ENCODE assay signal across 27 mouse cellular contexts in genomic region chr12:112630796-112631195, GRCm38 (mm10). TPM values are rescaled to one million over a fixed set of nuclear protein-coding genes. Genes with fewer than 3 reads are reported as not detected.
A peak's percentile ranks its signal among the peaks of the same experiment; 100 is the strongest.
DNase-seq lines count a peak whose midpoint lies in the region; ATAC-seq and TF ChIP-seq lines count a peak whose summit lies in the region.
"Had no signal": no experiment of that assay in that cellular context is flagged by ENCODE, and none has a peak within 500 bp of the region (broad histone marks: within the 10 kb centered on the region; RNA-seq: fewer than 3 reads in every experiment).

No protein-coding gene starts in this region.

- no peaks in the 10 kb centered on the region for H3K9me3 ChIP-seq in liver, embryonic 16.5 days (replicated peaks; ENCODE audit: control insufficient read depth, low read length)
- H3K9me3 ChIP-seq: embryonic facial prominence, embryonic 10.5 days; embryonic facial prominence, embryonic 13.5 days; forebrain, embryonic 12.5 days; forebrain, embryonic 15.5 days; hindbrain, embryonic 10.5 days; hindbrain, embryonic 13.5 days had no signal

- no peaks in the 10 kb centered on the region for H3K36me3 ChIP-seq in liver, embryonic 16.5 days (ENCODE audit: control insufficient read depth, insufficient read depth)
- H3K36me3 ChIP-seq: embryonic facial prominence, embryonic 10.5 days; embryonic facial prominence, embryonic 13.5 days; forebrain, embryonic 12.5 days; forebrain, embryonic 15.5 days; hindbrain, embryonic 10.5 days; hindbrain, embryonic 13.5 days had no signal

- DNase-seq in gastrocnemius, adult 2 months = no peak
- no peak for DNase-seq in gastrocnemius, postnatal 36 days
- DNase-seq in liver = no peak
- no peak for DNase-seq in heart, postnatal 36 days
- DNase-seq in thymus, postnatal 36 days = no peak
- DNase-seq in adrenal gland, postnatal 36 days = no peak
- DNase-seq: adrenal gland, adult 2 months; adrenal gland, postnatal 14 days; cerebellum, adult 11-12 months; cerebellum, adult 8-10 months; cerebellum, postnatal 10 days; cerebellum, postnatal 36 days; embryo, embryonic 11 days; gastrocnemius, postnatal 10 days; heart, adult 11 months had no signal

- TF ChIP-seq CTCF in gastrocnemius, adult 2 months (IDR thresholded peaks at IDR 0.05) = no peak

- H3K9ac ChIP-seq in liver, embryonic 16.5 days (ENCODE audit: low read depth, low read length) = no peak overlapping the region
- H3K9ac ChIP-seq: embryonic facial prominence, embryonic 13.5 days; forebrain, embryonic 12.5 days; forebrain, embryonic 15.5 days; hindbrain, embryonic 13.5 days had no signal

- intact Hi-C loops in gastrocnemius, adult 2 months (cut with DNase I) = no loop called here
- intact Hi-C loops in gastrocnemius, postnatal 36 days (cut with DNase I) = no loop called here
- intact Hi-C loops in heart, postnatal 36 days (cut with DNase I) = no loop called here

- H3K27me3 ChIP-seq in liver, embryonic 16.5 days (ENCODE audit: control insufficient read depth, insufficient read depth, low read depth, low read length) = no peaks in the 10 kb centered on the region
- H3K27me3 ChIP-seq: embryonic facial prominence, embryonic 13.5 days; forebrain, embryonic 12.5 days; forebrain, embryonic 15.5 days; hindbrain, embryonic 13.5 days; Patski had no signal

- ATAC-seq in liver, embryonic 16.5 days (ENCODE audit: low read depth) = no peak
- ATAC-seq: forebrain, embryonic 15.5 days; hindbrain, embryonic 16.5 days; Patski had no signal

- WGBS in liver, embryonic 16.5 days (ENCODE audit: insufficient replicate concordance) = 56% methylated on average over 5 of the region's 5 CpGs

- H3K4me1 ChIP-seq in liver, embryonic 16.5 days (ENCODE audit: control insufficient read depth, low read depth, low read length) = peaks cover 45% of the 10 kb centered on the region
- H3K4me1 ChIP-seq in brown adipose tissue, adult 24 weeks (ENCODE audit: control insufficient read depth, insufficient read depth, insufficient read length, low read length) = peaks cover 15% of the 10 kb centered on the region

- peak overlapping the region; percentile 99 for H3K27ac ChIP-seq in gastrocnemius, adult 2 months
- H3K27ac ChIP-seq in liver, embryonic 16.5 days (ENCODE audit: low read length) = peak overlapping the region; percentile 33; the same call in 1 of the 2 replicates
- peak overlapping the region; percentile 13 for H3K27ac ChIP-seq in brown adipose tissue, adult 24 weeks (replicated peaks; ENCODE audit: low read depth, low read length)
- H3K27ac ChIP-seq: embryonic facial prominence, embryonic 10.5 days; embryonic facial prominence, embryonic 13.5 days; forebrain, embryonic 12.5 days; forebrain, embryonic 15.5 days; hindbrain, embryonic 10.5 days; hindbrain, embryonic 13.5 days had no signal

- no peak overlapping the region for H3K4me2 ChIP-seq in liver, embryonic 16.5 days (ENCODE audit: low read depth, low read length)
- H3K4me2 ChIP-seq: embryonic facial prominence, embryonic 13.5 days; forebrain, embryonic 12.5 days; forebrain, embryonic 15.5 days; heart, embryonic 11.5 days; hindbrain, embryonic 13.5 days had no signal

- H3K4me3 ChIP-seq in gastrocnemius, adult 2 months = peak overlapping the region; percentile 50
- H3K4me3 ChIP-seq in liver, embryonic 16.5 days (ENCODE audit: low read depth, low read length) = no peak overlapping the region
- H3K4me3 ChIP-seq in brown adipose tissue, adult 24 weeks (ENCODE audit: insufficient read depth, low read depth, low read length) = no peak overlapping the region
- H3K4me3 ChIP-seq: embryonic facial prominence, embryonic 10.5 days; embryonic facial prominence, embryonic 13.5 days; erythroblast, embryonic 14.5 days; forebrain, embryonic 12.5 days; forebrain, embryonic 15.5 days; hindbrain, embryonic 10.5 days; hindbrain, embryonic 13.5 days had no signal

RNA-seq across cellular contexts. Expression of gene Adssl1, which starts 11.0 kb away (rescaled TPM):
- 1,000 to 10,000 TPM; 1,028 to 1,061 TPM for total RNA-seq in gastrocnemius, adult 2 months (2021)
- total RNA-seq in gastrocnemius, postnatal 36 days (2021) = 100 to 1,000 TPM; 904 to 982 TPM
- polyA plus RNA-seq in liver, embryonic 16.5 days (2015; fragmentation: Nextera tagmentation; extraction: Ambion mirVana) = 12.4 and 14.0 TPM in 2 replicates
- 34.5 and 46.5 TPM in 2 replicates for polyA plus RNA-seq in brown adipose tissue, adult 24 weeks (2012; ENCODE audit: insufficient read depth, insufficient read length, missing spikeins)
- total RNA-seq in heart, postnatal 36 days (2021) = 100 to 1,000 TPM; 162 to 165 TPM
- 10 to 100 TPM; 21.8 to 22.7 TPM for total RNA-seq in adrenal gland, postnatal 36 days (2021)

RNA-seq across cellular contexts. Expression of gene Siva1, which starts 13.7 kb away (rescaled TPM):
- total RNA-seq in gastrocnemius, adult 2 months (2021) = 10 to 100 TPM; 18.6 to 25.3 TPM
- total RNA-seq in gastrocnemius, postnatal 36 days (2021) = 10 to 100 TPM; 12.6 to 17.0 TPM
- polyA plus RNA-seq in liver, embryonic 16.5 days (2015; fragmentation: Nextera tagmentation; extraction: Ambion mirVana) = 84.7 and 89.5 TPM in 2 replicates
- polyA plus RNA-seq in brown adipose tissue, adult 24 weeks (2012; ENCODE audit: insufficient read depth, insufficient read length, missing spikeins) = 36.7 and 42.7 TPM in 2 replicates
- 10 to 100 TPM; 29.4 to 31.0 TPM for total RNA-seq in heart, postnatal 36 days (2021)
- 10 to 100 TPM; 45.4 to 46.9 TPM for total RNA-seq in adrenal gland, postnatal 36 days (2021)

RNA-seq across cellular contexts. Expression of gene Inf2, which starts 42.2 kb away (rescaled TPM):
- total RNA-seq in gastrocnemius, adult 2 months (2021) = 10 to 100 TPM in 1 of 2 experiments, 1 to 10 TPM in 1; 8.2 to 13.0 TPM
- 10 to 100 TPM in 1 of 2 experiments, 1 to 10 TPM in 1; 9.2 to 11.1 TPM for total RNA-seq in gastrocnemius, postnatal 36 days (2021)
- 1.2 and 2.7 TPM in 2 replicates for polyA plus RNA-seq in liver, embryonic 16.5 days (2015; fragmentation: Nextera tagmentation; extraction: Ambion mirVana)
- polyA plus RNA-seq in brown adipose tissue, adult 24 weeks (2012; ENCODE audit: insufficient read depth, insufficient read length, missing spikeins) = 12.9 and 13.5 TPM in 2 replicates
- total RNA-seq in heart, postnatal 36 days (2021) = 10 to 100 TPM; 16.6 to 23.9 TPM
- total RNA-seq in adrenal gland, postnatal 36 days (2021) = 10 to 100 TPM; 23.3 to 27.7 TPM

RNA-seq across cellular contexts. Expression of gene Akt1, which starts 43.9 kb away (rescaled TPM):
- 10 to 100 TPM; 50.9 to 59.3 TPM for total RNA-seq in gastrocnemius, adult 2 months (2021)
- total RNA-seq in gastrocnemius, postnatal 36 days (2021) = 10 to 100 TPM; 49.9 to 55.7 TPM
- 8.6 and 8.9 TPM in 2 replicates for polyA plus RNA-seq in liver, embryonic 16.5 days (2015; fragmentation: Nextera tagmentation; extraction: Ambion mirVana)
- 31.5 and 38.8 TPM in 2 replicates for polyA plus RNA-seq in brown adipose tissue, adult 24 weeks (2012; ENCODE audit: insufficient read depth, insufficient read length, missing spikeins)
- total RNA-seq in heart, postnatal 36 days (2021) = 100 to 1,000 TPM; 184 to 212 TPM
- total RNA-seq in adrenal gland, postnatal 36 days (2021) = 100 to 1,000 TPM; 256 to 378 TPM

RNA-seq across cellular contexts. Expression of gene Zbtb42, which starts 47.8 kb away (rescaled TPM):
- total RNA-seq in gastrocnemius, adult 2 months (2021) = under 1 TPM; 0.64 to 0.81 TPM
- 1 to 10 TPM in 1 of 2 experiments, under 1 TPM in 1; 0.79 to 1.1 TPM for total RNA-seq in gastrocnemius, postnatal 36 days (2021)
- 0.88 and 1.5 TPM in 2 replicates for polyA plus RNA-seq in liver, embryonic 16.5 days (2015; fragmentation: Nextera tagmentation; extraction: Ambion mirVana)
- 0.58 and 0.75 TPM in 2 replicates for polyA plus RNA-seq in brown adipose tissue, adult 24 weeks (2012; ENCODE audit: insufficient read depth, insufficient read length, missing spikeins)
- 1 to 10 TPM; 4.7 to 5.7 TPM for total RNA-seq in heart, postnatal 36 days (2021)
- 1 to 10 TPM; 5.0 to 9.0 TPM for total RNA-seq in adrenal gland, postnatal 36 days (2021)

Comparison
In these comparisons a context has a peak if more than half of its experiments do, and no peak if none do; other contexts are left out.
1. H3K27ac ChIP-seq: peak in every context shown above with its lines; median percentile 99 in gastrocnemius, adult 2 months; 33 in liver, embryonic 16.5 days; 13 in brown adipose tissue, adult 24 weeks.
2. RNA of gene Adssl1, which starts 11.0 kb away (total RNA-seq): 1,028 to 1,061 TPM in gastrocnemius, adult 2 months, 904 to 982 TPM in gastrocnemius, postnatal 36 days and 162 to 165 TPM in heart, postnatal 36 days; 21.8 to 22.7 TPM in adrenal gland, postnatal 36 days; every median in the first group is over 4 times any median in the second.